Mouse (Mus musculus): ENCODE data around the gene Tmem151a. TPM values are rescaled to one million over a fixed set of nuclear protein-coding genes. Genes with fewer than 3 reads are reported as not detected.
A peak's percentile ranks its signal among the peaks of the same experiment; 100 is the strongest.

Tmem151a gene
- total and polyA plus RNA-seq, 3 experiments = not detected

GRCm38 (mm10) chr19:5083961-5084833 lies 1.1 kb downstream of the Tmem151a start:
- Histone ChIP-seq H3K4me1 (ENCODE audit: control insufficient read depth in 1 of 2, insufficient read depth in 2 of 2) (peaks cover 10 to 14% of the 10 kb centered on the region in 2 experiments), H3K9ac (ENCODE audit: insufficient read depth, low read depth) (no peak overlapping the region), H3K27me3 (replicated peaks) (peaks cover 64% of the 10 kb centered on the region), H3K27ac (ENCODE audit: insufficient read depth, low read depth) (no peak overlapping the region), H3K36me3 (replicated peaks in 1 of 2; ENCODE audit: control insufficient read depth in 1 of 2, insufficient read depth in 1 of 2, low read length in 1 of 2) (no peaks in the 10 kb centered on the region), H3K4me2 (ENCODE audit: insufficient read depth, low read depth, poor library complexity, severe bottlenecking) (no peak overlapping the region), H3K79me2 (replicated peaks; ENCODE audit: control insufficient read depth, extremely low read depth, insufficient read depth, poor library complexity, severe bottlenecking) (no peaks in the 10 kb centered on the region), H3K9me3 (replicated peaks; ENCODE audit: low read length) (peaks cover 5% of the 10 kb centered on the region), H3K4me3 (replicated peaks in 1 of 3; ENCODE audit: low read depth in 2 of 3, low read length in 2 of 3, poor library complexity in 1 of 3) (no peak overlapping the region)
- dilution Hi-C loops (cut with MboI; ENCODE audit: extremely low pct_ligation_motif_present, extremely low pct_unique_long_range_greater_than_20kb, low sequenced_read_pairs) (no loop called here), in situ Hi-C loops (cut with MboI; ENCODE audit: low pct_ligation_motif_present, low pct_unique_long_range_greater_than_20kb, low sequenced_read_pairs) (no loop called here)
- TF ChIP-seq USF1 (IDR thresholded peaks at IDR 0.05; ENCODE audit: low read depth, low read length) (no peak), MAFK (IDR thresholded peaks at IDR 0.05; ENCODE audit: insufficient replicate concordance, low read length) (no peak), MXI1 (IDR thresholded peaks at IDR 0.05; ENCODE audit: low read depth, low read length) (no peak), UBTF (IDR thresholded peaks at IDR 0.05; ENCODE audit: low read depth, low read length) (no peak), NELFE (IDR thresholded peaks at IDR 0.05; ENCODE audit: low read depth, low read length) (no peak), ETS1 (conservative IDR thresholded peaks at IDR 0.05; ENCODE audit: low read depth, low read length) (no peak)
- no peak for DNase-seq (ENCODE audit: extremely low read depth)

- H3K4me3 ChIP-seq (replicated peaks in 1 of 3; ENCODE audit: low read depth in 2 of 3, low read length in 2 of 3, poor library complexity in 1 of 3) = no peak overlapping the region
- H3K9me3 ChIP-seq (replicated peaks; ENCODE audit: low read length) = peaks cover 5% of the 10 kb centered on the region
- no peak for DNase-seq (ENCODE audit: extremely low read depth)
- in situ Hi-C loops (cut with MboI; ENCODE audit: low pct_ligation_motif_present, low pct_unique_long_range_greater_than_20kb, low sequenced_read_pairs) (no loop called here), dilution Hi-C loops (cut with MboI; ENCODE audit: extremely low pct_ligation_motif_present, extremely low pct_unique_long_range_greater_than_20kb, low sequenced_read_pairs) (no loop called here)
- peaks cover 4 to 13% of the 10 kb centered on the region in 2 experiments for H3K4me1 ChIP-seq (ENCODE audit: control insufficient read depth in 1 of 2, insufficient read depth in 2 of 2)
- peak overlapping the region; percentile 2; the same call in 1 of the 2 replicates for H3K27ac ChIP-seq (ENCODE audit: insufficient read depth, low read depth)
- H3K9ac ChIP-seq (ENCODE audit: insufficient read depth, low read depth) = no peak overlapping the region
- H3K4me2 ChIP-seq (ENCODE audit: insufficient read depth, low read depth, poor library complexity, severe bottlenecking) = no peak overlapping the region
- TF ChIP-seq CTCF (conservative IDR thresholded peaks at IDR 0.05 in 1 of 2, IDR thresholded peaks at IDR 0.05 in 1 of 2; ENCODE audit: low read depth in 2 of 2, low read length in 2 of 2) (no peak), TCF12 (IDR thresholded peaks at IDR 0.05; ENCODE audit: low read depth, low read length) (no peak), MYC (IDR thresholded peaks at IDR 0.05; ENCODE audit: low read depth, low read length) (no peak), PAX5 (IDR thresholded peaks at IDR 0.05; ENCODE audit: low read length) (no peak), MXI1 (IDR thresholded peaks at IDR 0.05; ENCODE audit: low read depth, low read length) (no peak), JUN (IDR thresholded peaks at IDR 0.05; ENCODE audit: insufficient read depth, low read depth, low read length) (no peak), ZMIZ1 (IDR thresholded peaks at IDR 0.05; ENCODE audit: low read depth, low read length) (no peak), E2F4 (IDR thresholded peaks at IDR 0.05; ENCODE audit: insufficient replicate concordance, low read depth, low read length) (no peak), ZKSCAN1 (IDR thresholded peaks at IDR 0.05; ENCODE audit: borderline replicate concordance, low read depth, low read length) (no peak), KAT2A (IDR thresholded peaks at IDR 0.05; ENCODE audit: insufficient replicate concordance, low read length) (no peak), SMC3 (IDR thresholded peaks at IDR 0.05; ENCODE audit: low read depth, low read length) (no peak), NELFE (IDR thresholded peaks at IDR 0.05; ENCODE audit: low read depth, low read length) (no peak), NRF1 (IDR thresholded peaks at IDR 0.05; ENCODE audit: low read depth, low read length) (no peak)
- H3K79me2 ChIP-seq (replicated peaks; ENCODE audit: control insufficient read depth, extremely low read depth, insufficient read depth, poor library complexity, severe bottlenecking) = no peaks in the 10 kb centered on the region
- no peaks in the 10 kb centered on the region for H3K36me3 ChIP-seq (replicated peaks in 1 of 2; ENCODE audit: control insufficient read depth in 1 of 2, insufficient read depth in 1 of 2, low read length in 1 of 2)
- H3K27me3 ChIP-seq (replicated peaks) = peaks cover 75% of the 10 kb centered on the region
Observed at GRCm38 (mm10) chr19:5082596-5082995, 2.7 kb downstream of the Tmem151a start.
